ENCODE assay signal across 11 mouse cellular contexts in genomic region chr2:105130351-105131060, GRCm38 (mm10). TPM values are rescaled to one million over a fixed set of nuclear protein-coding genes. Genes with fewer than 3 reads are reported as not detected.
DNase-seq lines count a peak whose midpoint lies in the region; ATAC-seq and TF ChIP-seq lines count a peak whose summit lies in the region.
"Had no signal": no experiment of that assay in that cellular context is flagged by ENCODE, and none has a peak within 500 bp of the region (broad histone marks: within the 10 kb centered on the region; RNA-seq: fewer than 3 reads in every experiment).

No protein-coding gene starts in this region.

- DNase-seq in kidney, adult 18-20 months: no peak
- DNase-seq in brain, embryonic 14.5 days (ENCODE audit: low read depth): no peak
- peak; percentile 43 for DNase-seq in heart, postnatal 25 days (ENCODE audit: low spot score)
- no peak for DNase-seq in gastrocnemius, postnatal 36 days
- DNase-seq in spleen, adult 18-20 months: no peak
- DNase-seq in MN1 (ENCODE audit: low spot score): no peak

- H3K9ac ChIP-seq in kidney, embryonic 15.5 days: peak overlapping the region; percentile 43

- H3K9me3 ChIP-seq in kidney, embryonic 15.5 days (replicated peaks): no peaks in the 10 kb centered on the region

- TF ChIP-seq CTCF in brain, embryonic 14.5 days (IDR thresholded peaks at IDR 0.05; ENCODE audit: borderline replicate concordance, extremely low read depth, insufficient read depth, insufficient read length): 0 out of 2 replicates have a peak, but pooled peaks have one; percentile 2

- ATAC-seq in kidney, embryonic 15.5 days (replicated peaks; ENCODE audit: low FRiP score): 0 out of 2 replicates have a peak, but pooled peaks have one; percentile 3
- ATAC-seq in megakaryocyte-erythroid progenitor cell, adult 5-6 weeks (replicated peaks; ENCODE audit: low FRiP score, low TSS enrichment, poor library complexity, severe bottlenecking): peak; percentile 32; the same call in 1 of the 2 replicates

- H3K27ac ChIP-seq in kidney, embryonic 15.5 days: peak overlapping the region; percentile 84

- no peak for TF ChIP-seq POLR2A in brain, embryonic 14.5 days (IDR thresholded peaks at IDR 0.05; ENCODE audit: borderline replicate concordance, extremely low read depth, insufficient read depth, insufficient read length, poor library complexity, severe bottlenecking)

- H3K27me3 ChIP-seq in kidney, embryonic 15.5 days: peaks cover 83% of the 10 kb centered on the region

- H3K36me3 ChIP-seq in kidney, embryonic 15.5 days: no peaks in the 10 kb centered on the region; the same call in 1 of the 2 replicates

- H3K4me2 ChIP-seq in kidney, embryonic 15.5 days: peak overlapping the region; percentile 63

- peaks cover 85% of the 10 kb centered on the region for H3K4me1 ChIP-seq in kidney, embryonic 15.5 days

- 4% methylated on average over 32 of the region's 32 CpGs for WGBS in kidney, embryonic 15.5 days

- peak overlapping the region; percentile 76 for H3K4me3 ChIP-seq in kidney, embryonic 15.5 days (replicated peaks)

- intact Hi-C loops in heart, postnatal 25 days (cut with DNase I): no loop called here
- intact Hi-C loops in gastrocnemius, postnatal 36 days (cut with DNase I): no loop called here

RNA-seq across cellular contexts. Expression of gene Wt1, which starts 4.2 kb away (rescaled TPM):
- polyA plus RNA-seq in kidney, embryonic 15.5 days (2015; fragmentation: Nextera tagmentation; extraction: Ambion mirVana): 126 and 130 TPM in 2 replicates
- 0.03 and 0.68 TPM in 2 replicates for polyA plus RNA-seq in brain, embryonic 14.5 days (2012; rRNA removed)
- total RNA-seq in heart, postnatal 25 days (2021): 1 to 10 TPM; 6.0 to 6.6 TPM
- not detected in 2 replicates for total RNA-seq in megakaryocyte-erythroid progenitor cell, adult 5-6 weeks (2014; fragmentation: Nextera tagmentation)
- not detected in 2 replicates for total RNA-seq in megakaryocyte-erythroid progenitor cell, adult 5-6 weeks (2017)
- total RNA-seq in gastrocnemius, postnatal 36 days (2021): under 1 TPM in 1 of 2 experiments, not detected in 1; 0.15 TPM
- total RNA-seq: neutrophil, adult 5-6 weeks had no signal

RNA-seq across cellular contexts. Expression of gene Gm11060, which starts 38.7 kb away (rescaled TPM):
- polyA plus RNA-seq in kidney, embryonic 15.5 days (2015; fragmentation: Nextera tagmentation; extraction: Ambion mirVana): not detected in 2 replicates
- polyA plus RNA-seq in brain, embryonic 14.5 days (2012; rRNA removed): not detected in 2 replicates
- total RNA-seq in heart, postnatal 25 days (2021): not detected
- not detected in 2 replicates for total RNA-seq in megakaryocyte-erythroid progenitor cell, adult 5-6 weeks (2014; fragmentation: Nextera tagmentation)
- total RNA-seq in megakaryocyte-erythroid progenitor cell, adult 5-6 weeks (2017): not detected in 2 replicates
- total RNA-seq in gastrocnemius, postnatal 36 days (2021): not detected
- total RNA-seq: neutrophil, adult 5-6 weeks had no signal
- polyA plus RNA-seq: embryonic facial prominence, embryonic 11.5 days; large intestine, adult 2 months had no signal

Comparison
In these comparisons a context has a peak if more than half of its experiments do, and no peak if none do; other contexts are left out.
1. RNA of gene Wt1, which starts 4.2 kb away (total RNA-seq): 6.0 to 6.6 TPM in heart, postnatal 25 days; 0.15 TPM in gastrocnemius, postnatal 36 days and not detected in megakaryocyte-erythroid progenitor cell, adult 5-6 weeks; every median in the first group is over 4 times any median in the second.